Mouse (Mus musculus) heart, postnatal 14 days (tissue): ENCODE results near the gene Pepd. TPM values are rescaled to one million over a fixed set of nuclear protein-coding genes. Genes with fewer than 3 reads are reported as not detected.

ENCODE experiments used
- DNase-seq, 2 experiments: peaks; one replicate each; pipeline ENCODE4 v3.0.0; 2021 to 2022
- intact Hi-C: fragments of 180-260 bp; cut with DNase I; formaldehyde crosslinking; loops from one replicate; pipeline ENCODE4 v1.15.1; 2025
- long read RNA-seq, 2 experiments: library from polyadenylated mRNA; stranded (forward); transcript quantifications; one replicate each; pipeline ENCODE4 v2.0.0; 2021
- total RNA-seq, 2 experiments: library from RNA; stranded (reverse); gene quantifications; 2 replicates each; pipeline ENCODE4 v1.2.3; 2021

Gene Pepd
- 10 to 100 TPM; 22.2 to 23.9 TPM for total RNA-seq
- long read RNA-seq, experiment 1, transcript Pepd-201 (15 exons, 1,881 nt), result major isoform, 79 of 84 reads
- long read RNA-seq, experiment 1, partial matches to known transcripts, result 1 of 84 reads
- long read RNA-seq, experiment 1, other reads (novel, unspliced or antisense), result 4 of 84 reads
- long read RNA-seq, experiment 2, transcript Pepd-201 (15 exons, 1,881 nt), result major isoform, 50 of 55 reads
- long read RNA-seq, experiment 2, partial matches to known transcripts, result 3 of 55 reads
- long read RNA-seq, experiment 2, other reads (novel, unspliced or antisense), result 1 of 55 reads

GRCm38 (mm10) chr7:34911919-34912897 is at the start of gene Pepd:
Gene Pepd, plus strand, starts transcription at chr7:34912379.
- intact Hi-C loops, result no loop called here

GRCm38 (mm10) chr7:34867289-34867688 is 44.9 kb upstream of the Pepd start:
- no peak for DNase-seq
- intact Hi-C loops, result no loop called here

More at GRCm38 (mm10) chr7:34911919-34912897, at the start of gene Pepd:
- DNase-seq, result peak; percentile 81 to 87

- intact Hi-C loops, result no loop called here
- DNase-seq, result no peak
Measured at GRCm38 (mm10) chr7:34869693-34870092, 42.5 kb upstream of the Pepd start.

- intact Hi-C loops, result no loop called here
- DNase-seq, result no peak
Measured at GRCm38 (mm10) chr7:34876787-34877186, 35.4 kb upstream of the Pepd start.

GRCm38 (mm10) chr7:34877820-34878219 is 34.4 kb upstream of the Pepd start:
- intact Hi-C loops, result no loop called here
- no peak for DNase-seq

GRCm38 (mm10) chr7:34888441-34888840 is 23.7 kb upstream of the Pepd start:
- no peak for DNase-seq
- intact Hi-C loops, result no loop called here

- intact Hi-C loops, result no loop called here
- DNase-seq, result no peak
Measured at GRCm38 (mm10) chr7:34888891-34889290, 23.3 kb upstream of the Pepd start.

- intact Hi-C loops, result no loop called here
Measured at GRCm38 (mm10) chr7:34892845-34893244, 19.3 kb upstream of the Pepd start.

GRCm38 (mm10) chr7:34896461-34896860 is 15.7 kb upstream of the Pepd start:
- intact Hi-C loops, result no loop called here
- DNase-seq, result no peak

More at GRCm38 (mm10) chr7:34892845-34893244, 19.3 kb upstream of the Pepd start:
- DNase-seq, result no peak

GRCm38 (mm10) chr7:34897058-34897457 is 15.1 kb upstream of the Pepd start:
- intact Hi-C loops, result no loop called here
- peak in 1 of 2 experiments; percentile 14 for DNase-seq

- intact Hi-C loops, result no loop called here
- DNase-seq, result no peak
Measured at GRCm38 (mm10) chr7:34910096-34911066, 1.8 kb upstream of the Pepd start.

GRCm38 (mm10) chr7:34913956-34914355 is 1.8 kb downstream of the Pepd start:
- intact Hi-C loops, result no loop called here

GRCm38 (mm10) chr7:34915555-34915954 is 3.4 kb downstream of the Pepd start:
- no peak for DNase-seq
- intact Hi-C loops, result no loop called here

More at GRCm38 (mm10) chr7:34913956-34914355, 1.8 kb downstream of the Pepd start:
- no peak for DNase-seq

GRCm38 (mm10) chr7:34917558-34917957 is 5.4 kb downstream of the Pepd start:
- intact Hi-C loops, result no loop called here
- DNase-seq, result no peak

GRCm38 (mm10) chr7:34917998-34918397 is 5.8 kb downstream of the Pepd start:
- no peak for DNase-seq
- intact Hi-C loops, result no loop called here

GRCm38 (mm10) chr7:34918416-34918815 is 6.2 kb downstream of the Pepd start:
- peak; percentile 18 to 28 for DNase-seq
- intact Hi-C loops, result no loop called here

- no peak for DNase-seq
- intact Hi-C loops, result no loop called here
Measured at GRCm38 (mm10) chr7:34919054-34919453, 6.9 kb downstream of the Pepd start.

GRCm38 (mm10) chr7:34919809-34920208 is 7.6 kb downstream of the Pepd start:
- intact Hi-C loops, result loop anchor here (2.0 kb wide), 1 partner anchor 243 kb away; no protein-coding TSS in a partner anchor
- peak; percentile 24 to 32 for DNase-seq

GRCm38 (mm10) chr7:34925208-34925607 is 13.0 kb downstream of the Pepd start:
- peak; percentile 27 to 33 for DNase-seq
- intact Hi-C loops, result no loop called here

GRCm38 (mm10) chr7:34925956-34926355 is 13.8 kb downstream of the Pepd start:
- intact Hi-C loops, result no loop called here
- DNase-seq, result no peak
